Mouse (Mus musculus) liver, embryonic 14.5 days (tissue): ENCODE measurements around the gene Adap2.

Experiments
- CTCF ChIP-seq: IDR thresholded peaks from 2 replicates; pipeline ENCODE4 v1.5.1; 2016; ENCODE audit warnings: antibody characterized with exemption, low read depth, control low read depth
- EP300 ChIP-seq: IDR thresholded peaks from 2 replicates; pipeline ENCODE4 v1.6.1; 2016; ENCODE audit warnings: antibody characterized with exemption, low read depth

DNA sequence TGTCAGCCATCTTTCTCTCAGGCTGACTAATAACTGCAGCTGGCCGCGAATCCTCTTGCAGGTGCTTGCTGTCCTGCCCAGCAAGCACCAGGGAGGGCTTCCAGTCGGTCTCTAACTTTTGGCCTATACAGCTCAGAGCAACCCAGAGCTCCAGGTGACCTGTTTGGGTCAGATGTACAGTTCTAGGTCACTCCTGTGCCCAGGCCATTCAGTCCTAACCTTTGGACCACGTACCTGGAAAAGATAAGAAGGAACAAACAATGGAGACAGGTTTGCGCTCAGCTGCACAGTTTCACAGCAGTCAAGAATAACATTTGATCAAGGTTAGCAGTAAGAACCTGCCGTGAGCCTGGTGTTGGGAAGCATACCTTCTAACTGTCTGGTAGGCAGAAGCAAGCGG, 5.1 kb downstream of the Adap2 start:
- TF ChIP-seq EP300, result no peak
- no peak for TF ChIP-seq CTCF
